Mouse (Mus musculus) forebrain, embryonic 14.5 days (tissue): ENCODE measurements around the gene Metap1d. TPM values are rescaled to one million over a fixed set of nuclear protein-coding genes. Genes with fewer than 3 reads are reported as not detected.

Experiments used
- ATAC-seq: fragments of 200-750 bp; cut with Nextera tagmentation; 2 replicates; pipeline ENCODE4 v1.8.0; 2017; ENCODE audit warnings: mild to moderate bottlenecking, moderate library complexity
- DNase-seq: peaks from one replicate; pipeline ENCODE4 v3.0.0-alpha.2; 2015; ENCODE audit warnings: low spot score
- H3K27ac ChIP-seq: fragments of 300-500 bp; sonication (generic); 2 replicates; pipeline ENCODE4 v1.5.1; 2014; ENCODE audit warnings: low read depth, mild to moderate bottlenecking, control low read depth, low read length, moderate library complexity
- H3K27me3 ChIP-seq: fragments of 300-500 bp; sonication (generic); replicated peaks from 2 replicates; pipeline ENCODE4 v1.6.1; 2014; ENCODE audit warnings: low read length, control low read depth, mixed read lengths; ENCODE audit not compliant: control insufficient read depth, insufficient read depth
- H3K36me3 ChIP-seq: fragments of 300-500 bp; sonication (generic); 2 replicates; pipeline ENCODE4 v1.6.1; 2014; ENCODE audit warnings: low read length, control low read depth; ENCODE audit not compliant: control insufficient read depth, insufficient read depth
- H3K4me1 ChIP-seq: fragments of 300-500 bp; sonication (generic); 2 replicates; pipeline ENCODE4 v1.6.1; 2014; ENCODE audit warnings: antibody characterized with exemption, low read length, control low read depth; ENCODE audit not compliant: control insufficient read depth, insufficient read depth
- H3K4me2 ChIP-seq: fragments of 300-500 bp; sonication (generic); 2 replicates; pipeline ENCODE4 v1.6.1; 2014; ENCODE audit warnings: mild to moderate bottlenecking, control low read depth, low read length
- H3K4me3 ChIP-seq: fragments of 300-500 bp; sonication (generic); 2 replicates; pipeline ENCODE4 v1.5.1; 2014; ENCODE audit warnings: low read depth, low read length, control low read depth
- H3K9ac ChIP-seq: fragments of 300-500 bp; sonication (generic); 2 replicates; pipeline ENCODE4 v1.6.1; 2014; ENCODE audit warnings: mild to moderate bottlenecking, low read length, control low read depth, moderate library complexity
- H3K9me3 ChIP-seq: fragments of 300-500 bp; sonication (generic); replicated peaks from 2 replicates; pipeline ENCODE4 v1.6.1; 2016; ENCODE audit warnings: low read length, control low read depth, mixed read lengths; ENCODE audit not compliant: control insufficient read depth
- WGBS: fragments of 180-500 bp; shearing (Covaris S2); extraction: QIAGEN DNeasy Blood & Tissue Kit; methylation state at CpG from one replicate; pipeline ENCODE4 v1.1.7; 2014; 5-methylcytosine and 5-hydroxymethylcytosine counted together
- polyA plus RNA-seq: library from polyadenylated mRNA; unstranded; fragments of >200 nt; fragmentation: Nextera tagmentation; extraction: Ambion mirVana; gene quantifications from 2 replicates; pipeline ENCODE4 v1.2.1, GENCODE M21; 2014

Gene Metap1d
- polyA plus RNA-seq, 1 experiment from 2014 or later, result 39.9 TPM

DNA sequence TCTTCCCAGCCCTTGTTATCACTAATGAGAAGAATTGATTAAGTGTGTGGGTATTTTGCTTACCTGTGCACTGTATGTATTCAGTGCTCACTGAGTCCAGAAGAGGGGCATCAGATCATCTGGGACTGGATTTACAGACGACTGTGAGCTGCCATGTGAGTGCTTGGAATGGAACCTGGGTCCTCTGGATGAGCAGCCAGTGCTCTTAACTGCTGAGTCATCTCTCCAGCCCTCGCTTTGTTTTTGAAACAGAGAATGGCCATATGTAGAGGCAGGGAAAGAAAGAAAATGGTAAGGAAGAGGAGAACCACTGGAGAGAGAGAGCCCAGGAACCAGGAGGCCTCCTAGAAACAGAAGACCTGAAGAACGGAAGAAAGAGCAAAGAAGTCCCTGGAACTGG is 9.5 kb downstream of the Metap1d start:
- Histone ChIP-seq H3K9me3 (no peaks in the 10 kb centered on the region), H3K9ac (no peak overlapping the region), H3K4me1 (no peaks in the 10 kb centered on the region), H3K36me3 (no peaks in the 10 kb centered on the region), H3K27ac (no peak overlapping the region), H3K27me3 (no peaks in the 10 kb centered on the region), H3K4me2 (no peak overlapping the region), H3K4me3 (no peak overlapping the region)
- no peak for DNase-seq
- 61% methylated on average over 3 of the region's 3 CpGs for WGBS
- no peak for ATAC-seq

DNA sequence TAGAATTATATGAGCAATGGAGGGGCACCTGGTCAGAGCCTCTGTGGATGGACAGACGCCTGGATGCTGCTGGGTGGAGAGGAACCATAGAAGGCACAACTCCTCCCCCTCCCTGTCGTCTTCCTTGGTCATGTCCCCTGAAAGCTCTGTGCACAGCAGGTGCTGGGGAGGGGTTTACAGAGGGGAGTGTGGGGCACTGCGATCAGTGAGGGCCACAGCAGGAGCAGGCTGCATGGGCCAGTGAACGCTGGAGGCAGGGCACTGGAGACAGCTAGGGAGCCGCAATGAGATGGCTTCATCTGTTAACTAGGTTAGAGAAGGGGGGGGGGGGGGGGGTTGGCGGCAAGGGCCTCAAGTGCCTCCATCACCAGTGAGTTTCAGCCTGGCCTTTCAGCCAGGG is 13.0 kb downstream of the Metap1d start:
- no peak for DNase-seq
- WGBS, result 19% methylated on average over 6 of the region's 6 CpGs

DNA sequence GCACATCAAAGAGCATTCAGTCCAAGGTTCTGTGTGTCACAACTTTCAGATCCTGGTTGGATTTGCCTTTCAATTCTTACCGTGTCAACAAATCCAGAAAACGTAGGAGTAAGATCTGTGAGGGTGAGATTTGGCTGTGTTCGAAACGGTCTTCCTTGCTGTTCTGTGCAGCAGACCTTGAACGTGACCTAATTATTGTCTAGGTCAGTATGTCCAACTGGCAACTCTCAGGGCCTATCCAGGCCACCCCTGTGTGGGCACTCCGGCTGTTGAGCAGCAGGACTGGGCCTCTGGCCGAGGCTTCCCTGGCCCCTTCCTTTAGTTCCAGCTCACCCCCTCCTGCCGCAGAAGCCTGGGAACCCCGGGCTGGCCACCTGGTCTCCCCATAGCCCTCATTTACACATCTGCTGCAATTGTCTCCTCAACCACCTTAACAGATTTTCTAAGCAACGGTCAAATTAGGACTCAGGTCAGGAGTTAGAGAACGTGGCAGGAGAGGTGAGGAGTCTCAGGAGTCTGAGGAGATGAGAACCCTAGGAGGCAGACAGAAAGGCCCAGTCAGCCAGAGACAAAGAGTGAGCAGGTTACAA is 13.9 kb downstream of the Metap1d start:
- 64% methylated on average over 11 of the region's 11 CpGs for WGBS
- ATAC-seq (no peak), DNase-seq (no peak)
- Histone ChIP-seq H3K27me3 (no peaks in the 10 kb centered on the region), H3K4me2 (no peak overlapping the region), H3K36me3 (no peaks in the 10 kb centered on the region), H3K9ac (no peak overlapping the region), H3K9me3 (no peaks in the 10 kb centered on the region), H3K4me3 (no peak overlapping the region), H3K27ac (no peak overlapping the region), H3K4me1 (no peaks in the 10 kb centered on the region)

More for the DNA sequence above, 13.0 kb downstream of the Metap1d start:
- H3K9me3 ChIP-seq, result no peaks in the 10 kb centered on the region
- ATAC-seq, result no peak
- no peak overlapping the region for H3K27ac ChIP-seq
- H3K9ac ChIP-seq, result no peak overlapping the region
- no peaks in the 10 kb centered on the region for H3K27me3 ChIP-seq
- no peak overlapping the region for H3K4me3 ChIP-seq
- no peaks in the 10 kb centered on the region for H3K4me1 ChIP-seq
- H3K36me3 ChIP-seq, result no peaks in the 10 kb centered on the region
- H3K4me2 ChIP-seq, result no peak overlapping the region

DNA sequence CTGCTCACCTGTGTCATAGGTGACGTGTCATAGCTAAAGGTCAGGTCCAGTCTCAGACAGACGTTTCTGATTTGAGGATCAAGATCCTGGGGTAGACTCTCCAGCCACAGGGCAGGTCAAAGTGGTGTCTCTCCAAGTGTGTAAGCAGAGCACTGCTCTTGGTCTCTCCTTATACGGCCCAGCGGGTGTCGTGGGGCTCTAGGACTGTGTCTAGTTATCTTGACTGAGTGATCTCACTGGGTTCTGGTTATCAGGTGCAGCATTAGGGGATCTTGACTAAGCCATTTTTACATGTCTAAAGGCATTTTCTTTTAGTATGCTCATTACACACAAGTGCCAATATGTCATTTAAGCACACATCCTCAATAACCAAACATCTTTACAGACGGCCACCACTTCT is 18.0 kb downstream of the Metap1d start:
- H3K4me3 ChIP-seq, result no peak overlapping the region
- H3K4me1 ChIP-seq, result 0 out of 2 replicates have a peak, but pooled peaks cover 3% of the 10 kb centered on the region
- H3K27ac ChIP-seq, result no peak overlapping the region
- no peaks in the 10 kb centered on the region for H3K27me3 ChIP-seq
- no peaks in the 10 kb centered on the region for H3K9me3 ChIP-seq
- 94% methylated on average over 6 of the region's 6 CpGs for WGBS
- ATAC-seq, result no peak
- DNase-seq, result no peak
- no peak overlapping the region for H3K4me2 ChIP-seq
- no peaks in the 10 kb centered on the region for H3K36me3 ChIP-seq
- H3K9ac ChIP-seq, result no peak overlapping the region

DNA sequence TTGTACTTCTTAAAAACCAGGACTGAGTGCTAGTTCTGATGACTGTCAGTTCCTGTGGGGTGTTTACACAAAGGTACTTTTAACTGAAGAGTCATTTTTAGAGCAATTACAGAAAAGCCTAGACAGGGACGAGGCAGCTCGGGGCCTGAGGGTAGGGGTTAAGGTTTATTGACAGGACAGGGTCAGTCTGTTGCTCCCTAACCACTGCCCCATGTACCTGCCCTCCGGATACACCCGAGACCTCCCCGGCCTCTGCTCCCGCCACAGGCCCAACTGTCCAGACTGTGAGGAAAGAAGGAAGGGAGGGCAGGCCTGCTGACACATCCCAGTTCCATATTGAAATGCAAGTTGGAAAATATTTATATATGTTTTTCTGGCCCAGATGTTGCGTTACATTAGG is 20.8 kb downstream of the Metap1d start:
- no peaks in the 10 kb centered on the region for H3K9me3 ChIP-seq
- DNase-seq (no peak), ATAC-seq (no peak)
- no peak overlapping the region for H3K9ac ChIP-seq
- no peak overlapping the region for H3K27ac ChIP-seq
- H3K4me3 ChIP-seq, result no peak overlapping the region
- 84% methylated on average over 7 of the region's 7 CpGs for WGBS
- no peaks in the 10 kb centered on the region for H3K27me3 ChIP-seq
- H3K36me3 ChIP-seq, result no peaks in the 10 kb centered on the region
- H3K4me1 ChIP-seq, result 0 out of 2 replicates have a peak, but pooled peaks cover 3% of the 10 kb centered on the region
- H3K4me2 ChIP-seq, result no peak overlapping the region

DNA sequence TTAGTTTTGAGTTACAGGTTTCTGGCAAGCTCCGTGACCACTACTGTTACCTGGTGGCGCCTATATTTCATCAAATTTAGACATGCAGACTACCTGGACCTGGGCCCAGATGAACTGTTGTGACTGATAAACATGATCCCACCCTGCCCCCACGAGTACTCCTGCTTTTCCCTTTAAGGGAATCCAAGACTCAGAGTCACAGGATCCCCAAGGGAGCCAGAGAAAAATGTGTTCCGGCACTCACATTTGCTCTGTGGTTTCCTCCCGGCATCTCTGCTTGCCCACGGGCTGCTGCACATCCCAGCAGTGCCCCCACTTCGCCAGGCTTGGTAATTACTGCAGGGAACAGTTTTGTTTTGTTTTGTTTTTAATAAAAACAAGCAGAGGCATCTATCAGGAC is 21.3 kb downstream of the Metap1d start:
- Histone ChIP-seq H3K9me3 (no peaks in the 10 kb centered on the region), H3K27ac (no peak overlapping the region), H3K9ac (no peak overlapping the region), H3K4me3 (no peak overlapping the region), H3K27me3 (no peaks in the 10 kb centered on the region), H3K4me2 (no peak overlapping the region), H3K4me1 (0 out of 2 replicates have a peak, but pooled peaks cover 3% of the 10 kb centered on the region), H3K36me3 (no peaks in the 10 kb centered on the region)
- 61% methylated on average over 7 of the region's 7 CpGs for WGBS
- no peak for DNase-seq
- ATAC-seq, result no peak

DNA sequence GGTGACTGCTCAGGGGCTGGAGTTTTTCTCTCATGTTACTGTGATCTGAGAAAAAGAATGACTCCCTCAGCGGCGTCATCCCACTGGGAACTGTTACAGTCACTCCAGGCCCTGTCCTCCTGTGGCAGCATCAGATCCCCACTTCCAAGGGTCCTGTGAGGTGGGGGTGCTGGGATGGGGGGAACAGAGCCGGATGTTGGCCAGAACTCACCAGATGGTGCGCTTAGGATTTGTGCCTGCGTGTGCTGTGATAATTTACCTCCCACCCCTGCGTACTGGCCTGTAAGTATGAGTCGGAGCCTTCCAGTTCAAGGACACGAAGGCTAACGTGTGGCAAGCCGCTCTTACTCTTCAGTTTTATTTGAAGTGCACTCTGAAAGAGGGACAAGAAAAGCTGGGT is 22.2 kb downstream of the Metap1d start:
- no peaks in the 10 kb centered on the region for H3K27me3 ChIP-seq
- no peak overlapping the region for H3K4me3 ChIP-seq
- ATAC-seq, result no peak
- WGBS, result 78% methylated on average over 10 of the region's 10 CpGs
- no peak for DNase-seq
- 0 out of 2 replicates have a peak, but pooled peaks cover 3% of the 10 kb centered on the region for H3K4me1 ChIP-seq
- H3K9me3 ChIP-seq, result no peaks in the 10 kb centered on the region
- no peak overlapping the region for H3K4me2 ChIP-seq
- no peak overlapping the region for H3K27ac ChIP-seq
- no peaks in the 10 kb centered on the region for H3K36me3 ChIP-seq
- no peak overlapping the region; the same call in 1 of the 2 replicates for H3K9ac ChIP-seq

DNA sequence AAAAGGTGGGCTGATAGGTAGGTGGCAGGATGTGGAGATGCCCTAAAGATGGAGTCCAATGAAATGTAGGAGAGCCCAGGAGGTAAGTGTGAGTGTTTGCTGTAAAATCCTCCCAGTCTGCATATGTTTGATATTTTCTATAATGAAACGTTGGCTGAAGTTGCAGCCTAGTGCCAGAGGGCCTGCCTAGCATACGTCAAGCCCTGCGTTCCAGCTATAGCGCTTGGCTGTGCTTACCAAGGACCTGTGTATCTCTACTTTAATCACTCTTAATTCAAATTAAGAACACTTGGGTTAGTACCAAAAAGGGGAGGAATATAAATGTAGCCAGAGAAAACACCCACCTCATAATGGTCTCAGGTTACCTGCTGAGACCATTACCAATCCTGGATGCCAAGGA is 22.7 kb downstream of the Metap1d start:
- 58% methylated on average over 4 of the region's 4 CpGs for WGBS
- DNase-seq (no peak), ATAC-seq (no peak)
- Histone ChIP-seq H3K36me3 (no peaks in the 10 kb centered on the region), H3K4me1 (0 out of 2 replicates have a peak, but pooled peaks cover 3% of the 10 kb centered on the region), H3K27ac (no peak overlapping the region), H3K27me3 (no peaks in the 10 kb centered on the region), H3K4me3 (no peak overlapping the region), H3K4me2 (no peak overlapping the region), H3K9me3 (no peaks in the 10 kb centered on the region), H3K9ac (no peak overlapping the region)

DNA sequence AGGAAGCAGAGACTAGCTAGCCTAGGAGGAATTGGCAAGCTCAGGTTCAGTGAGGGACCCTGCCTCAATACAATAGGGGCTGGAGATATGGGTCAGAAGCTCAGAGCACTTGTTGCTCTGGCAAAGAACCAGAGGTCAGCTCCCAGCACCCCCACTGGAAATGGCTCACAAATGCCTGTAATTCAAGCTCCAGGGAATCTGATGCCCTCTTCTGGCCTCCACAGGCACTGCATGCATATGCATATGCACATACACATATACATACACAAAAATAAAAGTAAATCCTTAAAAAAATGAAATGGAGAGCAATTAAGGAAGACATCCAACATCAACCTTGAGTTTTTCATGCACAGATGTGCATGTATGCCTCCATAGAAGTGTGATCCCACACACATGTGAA is 24.7 kb downstream of the Metap1d start:
- Histone ChIP-seq H3K27ac (no peak overlapping the region), H3K4me3 (no peak overlapping the region), H3K9me3 (no peaks in the 10 kb centered on the region), H3K9ac (no peak overlapping the region), H3K4me1 (0 out of 2 replicates have a peak, but pooled peaks cover 3% of the 10 kb centered on the region), H3K4me2 (no peak overlapping the region), H3K27me3 (no peaks in the 10 kb centered on the region), H3K36me3 (no peaks in the 10 kb centered on the region)
- ATAC-seq (no peak), DNase-seq (no peak)
